Mouse (Mus musculus) embryo, embryonic 11.5 days (tissue): ENCODE measurements around the gene Sdc3.

Source experiments
- DNase-seq: peaks from one replicate; pipeline ENCODE4 v3.0.0-alpha.2; 2012; ENCODE audit warnings: low read depth, low spot score

The Sdc3 gene

DNA sequence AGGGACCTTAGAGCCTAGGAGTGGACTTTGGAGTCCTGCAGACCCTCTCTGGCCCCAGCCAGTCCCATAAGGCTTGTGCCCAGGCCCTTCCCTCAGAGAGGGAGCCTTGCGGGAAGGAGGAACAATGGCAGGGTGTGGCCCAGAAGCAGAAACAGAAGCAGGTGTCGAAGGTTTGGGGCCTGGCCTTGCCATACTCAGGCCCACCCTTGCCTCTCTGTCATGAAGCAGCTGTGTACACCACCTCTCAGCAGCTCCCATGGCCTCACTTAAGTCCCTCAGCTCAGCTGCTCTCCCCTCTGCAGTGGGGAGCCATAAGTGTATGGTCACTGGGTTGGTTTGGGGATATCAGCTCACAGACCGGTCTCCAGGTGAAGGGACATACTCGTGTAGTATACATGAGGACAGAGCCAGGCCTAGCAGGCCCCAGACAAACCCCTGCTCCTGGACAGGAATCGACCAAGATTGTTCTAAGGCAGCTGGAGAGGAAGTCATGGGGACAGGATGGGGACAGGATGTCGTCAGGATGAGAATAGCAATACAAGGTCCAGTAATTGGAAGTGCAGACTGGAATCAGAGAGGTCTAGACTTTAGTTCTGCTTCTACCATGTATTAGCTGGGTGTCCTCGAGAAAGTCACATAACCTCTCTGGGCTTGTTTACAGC lies 28.4 kb downstream of the Sdc3 start:
- DNase-seq: no peak

DNA sequence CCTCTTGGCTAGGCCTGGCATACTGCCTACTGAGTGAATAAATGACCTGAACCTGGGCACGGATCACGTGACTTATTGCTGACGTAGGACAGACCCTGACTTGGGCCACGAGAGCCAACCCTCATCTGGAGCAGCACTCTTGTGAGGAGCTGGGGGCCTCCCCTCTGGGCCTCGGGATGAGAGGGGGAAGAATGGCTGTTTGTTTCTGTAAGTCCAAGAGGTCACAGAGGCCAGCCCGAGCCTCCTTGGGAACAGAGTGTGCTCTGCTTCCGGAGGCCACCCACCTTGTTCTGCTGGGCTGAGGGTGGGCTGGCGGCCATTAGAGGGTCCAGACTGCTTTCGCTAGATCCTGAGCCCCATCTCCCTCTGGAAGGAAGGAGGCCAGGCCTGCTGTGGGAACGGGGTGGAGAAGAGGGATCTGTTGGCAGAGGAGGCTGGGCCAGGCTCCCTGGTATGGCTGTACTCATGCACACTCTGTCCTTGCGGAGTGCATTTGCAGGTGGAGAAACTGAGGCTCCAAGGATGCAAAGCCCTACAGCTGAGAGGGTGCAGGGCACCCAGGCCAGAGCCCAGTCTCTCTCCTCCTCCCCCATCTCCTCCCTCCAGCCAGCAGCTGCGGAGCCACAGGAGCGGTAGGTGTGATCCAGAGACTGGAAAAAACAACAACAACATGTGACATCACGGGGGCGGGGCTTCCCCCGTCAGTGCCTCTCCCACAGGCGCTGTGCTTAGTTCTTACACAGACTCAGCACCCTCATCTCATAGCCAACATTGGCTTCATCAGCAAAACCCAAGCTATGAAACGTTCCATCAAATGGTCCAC lies 36.7 kb downstream of the Sdc3 start:
- no peak for DNase-seq

DNA sequence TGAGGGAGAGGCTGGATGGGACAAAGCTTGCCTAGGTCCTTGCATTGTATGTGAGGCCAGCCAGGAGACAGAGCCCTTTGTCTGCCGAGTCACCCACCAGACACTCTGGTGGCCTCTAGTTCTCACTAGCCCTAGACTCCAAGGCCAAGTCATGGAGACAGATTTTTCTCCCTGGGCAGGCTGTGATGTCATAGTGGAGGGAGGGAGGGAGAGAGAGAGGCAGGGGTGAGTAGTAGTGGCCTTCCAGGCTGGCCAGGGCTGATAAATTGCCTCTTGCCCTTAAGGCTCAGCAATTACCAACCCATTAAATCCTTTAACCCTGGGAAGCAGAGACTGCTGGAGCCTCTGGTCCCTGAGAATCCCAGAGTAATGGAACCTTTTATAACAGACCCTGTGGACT lies 41.8 kb downstream of the Sdc3 start:
- no peak for DNase-seq

DNA sequence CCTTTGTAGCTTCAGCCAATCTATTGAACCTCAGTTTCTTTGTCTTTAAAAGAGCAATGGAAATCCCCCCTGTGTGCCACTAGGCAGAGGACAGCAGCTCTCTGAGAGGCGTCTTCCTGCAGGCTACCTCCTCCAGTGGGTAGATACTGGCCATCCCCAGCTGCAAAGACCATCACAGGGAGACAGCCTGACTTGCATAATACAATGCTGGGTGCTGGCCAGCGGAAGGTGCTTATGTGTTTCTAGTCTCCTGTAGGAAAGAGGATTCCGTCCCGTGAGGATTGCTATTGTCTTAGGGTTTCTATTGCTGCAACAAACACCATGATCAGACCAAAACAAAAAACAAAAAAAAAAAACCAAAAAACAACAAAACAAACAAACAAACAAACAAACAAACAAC lies 43.2 kb downstream of the Sdc3 start:
- DNase-seq: no peak

DNA sequence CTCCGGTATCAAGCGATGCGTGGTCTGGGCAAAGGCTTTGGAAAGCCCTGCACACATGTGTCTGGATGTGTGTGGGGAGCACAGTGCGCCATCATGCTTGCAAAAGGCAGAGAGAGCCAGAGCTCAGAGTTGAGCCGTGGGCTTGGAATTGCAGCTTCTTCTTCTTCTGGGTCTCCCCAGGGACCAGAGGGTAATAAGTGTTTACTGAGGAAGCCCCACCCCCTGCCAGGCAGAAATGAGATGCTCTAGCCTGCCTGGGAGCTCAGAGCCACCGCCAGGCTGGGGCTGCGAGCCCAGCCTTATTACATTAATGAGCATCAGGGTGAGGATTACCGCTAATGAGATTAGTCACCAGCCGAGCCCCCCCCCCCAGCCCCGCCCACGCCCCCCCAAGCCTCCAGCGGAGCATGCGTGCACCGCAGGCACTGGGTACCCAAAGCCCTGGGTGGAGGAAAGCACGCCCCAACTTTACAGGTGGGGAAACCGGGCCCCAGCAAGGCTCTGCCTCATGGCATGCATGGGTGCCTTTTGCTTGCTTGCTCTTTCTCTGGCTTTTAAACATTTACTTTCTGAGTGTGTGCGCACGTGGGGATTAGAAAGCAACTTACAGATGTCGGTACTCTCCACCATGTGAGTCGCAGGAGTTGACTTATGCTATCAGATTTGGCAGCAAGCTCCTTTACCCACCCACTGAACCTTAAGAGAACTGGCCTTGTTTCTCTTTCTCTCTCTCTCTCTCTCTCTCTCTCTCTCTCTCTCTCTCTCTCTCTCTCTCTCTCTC lies 44.1 kb downstream of the Sdc3 start:
- DNase-seq: no peak

DNA sequence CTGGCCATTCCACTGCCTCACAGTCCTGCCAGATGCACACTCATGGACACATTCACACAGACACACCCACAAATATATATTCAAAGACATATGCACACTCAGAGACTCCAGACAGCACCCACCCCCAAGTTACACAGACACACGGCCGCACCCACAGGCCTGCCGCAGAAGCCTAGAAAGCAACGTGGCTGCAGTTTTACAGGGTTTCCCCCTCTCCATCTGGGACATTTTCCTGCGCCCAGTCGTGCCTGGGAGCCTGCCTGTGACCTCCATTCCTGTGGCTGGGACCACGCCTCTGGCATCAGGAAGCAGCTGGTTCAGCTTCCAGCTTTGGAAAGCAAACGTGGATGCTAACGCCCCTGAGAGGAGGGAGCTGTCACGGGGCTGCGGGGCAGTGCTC lies 46.2 kb downstream of the Sdc3 start:
- DNase-seq: no peak

DNA sequence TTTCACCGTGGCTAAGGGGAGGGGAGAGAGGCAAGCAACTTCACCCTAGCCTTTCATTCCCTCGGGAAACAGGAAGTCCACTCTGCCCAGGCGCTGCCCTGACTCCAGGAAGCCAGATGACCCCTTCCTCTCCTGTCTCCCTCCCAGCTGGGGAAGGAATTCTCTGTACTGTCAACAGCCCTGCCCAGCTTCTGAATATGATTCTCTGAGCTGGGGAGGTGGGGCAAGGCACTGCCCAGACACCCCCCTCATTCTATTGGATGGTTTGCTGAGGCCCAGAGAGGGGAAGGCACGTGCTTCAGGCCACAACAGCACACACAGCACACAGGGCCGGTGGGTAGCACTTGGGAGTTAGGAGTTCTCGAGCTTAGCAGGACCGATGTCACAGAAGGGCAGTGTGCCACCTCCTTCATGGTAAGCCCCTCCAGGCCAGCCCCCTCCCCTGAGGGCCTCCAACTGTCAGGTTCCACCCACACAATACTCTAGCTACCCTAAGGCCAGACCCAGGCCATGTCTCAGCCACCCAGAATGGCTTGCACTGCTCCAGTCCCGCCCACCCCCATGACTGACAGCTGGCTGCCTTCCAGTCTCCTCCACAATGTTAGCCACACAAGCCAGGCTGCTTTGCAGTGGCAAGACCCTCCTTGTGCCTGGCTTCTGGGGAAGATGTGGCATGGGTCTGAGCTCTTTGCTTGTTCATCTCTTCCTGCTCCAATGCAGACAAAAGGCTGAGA lies 48.9 kb downstream of the Sdc3 start:
- no peak for DNase-seq

DNA sequence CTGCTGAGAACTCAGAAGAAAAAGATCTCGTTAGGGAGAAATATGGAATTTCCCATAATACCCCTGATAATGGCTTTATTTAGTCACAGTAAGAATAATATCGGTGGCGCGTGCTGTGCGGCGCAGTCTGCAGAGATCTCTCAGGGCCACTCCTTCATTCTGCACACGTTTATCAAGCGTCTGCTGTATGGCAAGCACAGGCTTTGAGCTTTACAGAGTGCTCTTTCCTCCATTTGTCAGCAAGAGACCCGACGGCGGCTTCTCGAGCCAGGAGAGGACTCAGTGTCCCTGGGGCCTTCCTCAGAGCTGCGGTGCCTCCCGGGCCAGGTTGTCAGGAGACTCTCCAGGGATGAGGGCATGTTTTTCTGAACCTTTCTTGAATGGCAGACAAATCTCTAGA lies 56.5 kb downstream of the Sdc3 start:
- DNase-seq: no peak

DNA sequence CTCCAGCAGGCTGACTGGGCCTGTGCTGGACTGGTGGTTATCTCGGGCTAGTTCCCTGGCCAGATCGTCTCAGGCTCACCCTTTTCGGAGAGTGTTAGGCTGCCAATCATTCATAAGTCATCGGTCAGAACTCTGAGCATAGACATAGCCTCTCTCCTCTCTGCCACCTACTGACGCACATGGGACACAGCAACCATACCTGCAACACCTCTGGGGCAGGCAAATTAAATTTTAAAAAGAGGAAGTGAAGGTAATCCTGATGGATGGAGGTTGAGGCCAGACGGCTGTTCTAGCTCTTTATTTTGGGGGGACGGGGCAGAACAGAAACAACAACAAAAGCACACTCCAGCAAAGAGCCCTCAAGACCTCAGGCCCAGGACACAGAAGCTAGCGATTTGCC lies 65.3 kb downstream of the Sdc3 start:
- no peak for DNase-seq

DNA sequence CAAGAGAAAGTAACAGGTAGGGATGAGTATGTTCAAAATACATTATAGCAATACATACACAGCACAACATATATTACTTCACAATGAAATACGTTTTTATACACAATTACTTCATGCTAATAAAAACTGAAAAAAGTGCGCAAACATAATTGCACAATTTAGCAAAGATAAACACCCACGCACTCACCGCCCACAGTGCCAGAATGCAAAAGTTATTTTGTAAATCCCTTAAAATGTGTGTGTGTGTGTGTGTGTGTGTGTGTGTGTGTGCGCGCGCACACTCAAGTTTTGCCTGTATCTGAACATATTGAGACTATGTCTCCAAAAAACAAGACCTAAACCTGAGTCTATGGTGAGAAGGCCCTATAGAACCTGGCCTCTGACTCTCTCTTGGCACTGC lies 66.5 kb downstream of the Sdc3 start:
- no peak for DNase-seq

DNA sequence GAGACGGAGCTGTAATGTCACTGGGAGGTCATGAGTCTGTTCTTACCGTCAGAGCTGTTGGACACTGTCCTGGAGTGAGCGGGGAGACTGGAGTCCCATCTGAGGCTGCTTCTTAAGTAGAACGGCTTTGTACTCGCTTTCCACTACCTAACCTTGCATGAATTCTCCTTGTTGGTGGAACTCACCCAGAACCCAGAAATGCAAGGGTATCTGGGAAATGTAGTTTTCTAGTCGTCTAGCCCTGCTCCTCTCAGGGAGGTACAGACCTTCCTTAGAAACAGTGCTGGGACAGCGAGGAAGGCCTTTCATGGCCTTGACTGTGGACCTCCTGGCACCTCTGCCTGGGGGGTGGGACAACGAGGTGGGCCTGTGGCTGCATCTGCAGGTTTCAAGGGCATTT lies 67.1 kb downstream of the Sdc3 start:
- DNase-seq: no peak

DNA sequence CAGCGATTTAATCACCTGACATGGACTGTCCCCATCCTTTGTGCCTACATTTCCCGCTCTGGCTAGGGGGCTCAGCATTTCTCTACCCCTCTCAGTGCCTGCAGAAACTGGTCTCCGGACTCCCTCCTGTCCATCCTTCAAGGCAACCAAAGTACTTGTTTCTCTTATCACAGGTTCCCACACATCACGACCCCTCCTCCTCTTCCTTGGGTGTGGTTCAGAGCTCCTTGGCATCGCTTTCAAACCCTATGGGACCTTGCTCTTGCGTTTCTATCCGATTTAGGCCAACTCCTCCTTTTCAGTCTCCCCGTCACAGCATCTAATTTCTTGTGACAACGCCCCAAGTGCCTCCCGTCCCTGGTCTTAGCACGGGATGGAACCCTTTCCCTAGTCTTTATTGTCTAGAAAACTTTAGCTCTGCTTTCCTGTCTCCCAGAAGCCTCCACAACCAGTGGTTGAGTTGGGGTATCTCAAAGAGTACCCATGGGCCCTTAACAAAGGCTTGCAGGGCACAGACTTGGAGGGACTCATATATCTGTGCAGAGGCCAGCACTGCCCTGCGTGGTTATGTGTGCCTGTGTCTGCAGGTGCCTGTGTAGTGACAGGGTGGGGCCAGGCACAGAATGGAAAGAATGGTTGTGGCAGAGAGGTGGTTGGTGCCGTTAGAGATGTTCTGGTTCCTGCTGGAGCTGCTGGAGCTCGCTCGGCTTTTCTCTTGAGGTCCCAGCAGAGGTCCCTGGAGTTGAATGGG lies 68.7 kb downstream of the Sdc3 start:
- DNase-seq: no peak

DNA sequence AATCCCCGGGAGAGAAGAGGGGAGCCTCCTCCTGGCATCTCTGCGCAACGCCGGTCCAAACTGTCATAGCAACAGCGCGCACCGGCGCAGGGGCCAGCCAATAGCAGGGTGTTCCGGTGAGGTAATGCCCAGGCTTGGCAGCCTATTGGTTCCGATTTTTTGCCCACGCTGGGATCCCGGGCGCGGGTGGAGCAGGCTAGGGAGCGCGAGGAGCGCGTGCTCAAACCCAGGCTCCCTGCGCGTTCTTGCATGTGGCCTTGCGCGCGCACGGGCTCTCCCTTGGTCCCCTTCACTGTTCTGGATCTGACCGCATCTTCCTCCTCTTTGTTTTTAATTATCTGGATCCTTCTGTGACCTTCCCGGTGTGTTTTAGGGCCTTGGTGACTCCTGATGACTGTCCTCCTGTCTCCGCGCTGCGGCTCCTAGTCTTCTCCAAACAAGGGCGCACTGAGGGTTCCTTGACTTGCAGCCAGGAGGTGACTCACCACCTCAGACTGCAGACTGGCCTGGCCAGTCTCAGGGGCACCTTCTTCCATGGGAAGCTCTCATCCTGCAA lies 69.4 kb downstream of the Sdc3 start:
- no peak for DNase-seq

DNA sequence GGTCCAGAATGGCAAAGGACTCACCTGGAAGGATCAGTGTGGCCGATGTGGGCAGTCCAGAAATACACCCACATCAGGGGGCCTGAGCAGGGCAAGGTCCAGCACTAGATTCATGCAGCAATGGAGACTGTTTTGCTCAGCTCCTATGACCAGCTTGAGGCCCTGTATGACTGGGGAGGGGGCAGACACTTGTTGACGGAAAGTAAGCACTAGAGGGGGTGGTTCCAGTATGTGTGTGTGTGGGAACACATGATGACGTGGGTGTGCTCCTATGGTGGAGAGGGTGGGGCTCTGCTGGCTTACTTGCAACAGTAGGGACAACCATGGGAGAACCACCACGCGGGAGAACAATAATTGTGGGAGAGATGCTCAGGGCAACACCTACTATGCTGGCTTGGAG lies 70.2 kb downstream of the Sdc3 start:
- DNase-seq: no peak

DNA sequence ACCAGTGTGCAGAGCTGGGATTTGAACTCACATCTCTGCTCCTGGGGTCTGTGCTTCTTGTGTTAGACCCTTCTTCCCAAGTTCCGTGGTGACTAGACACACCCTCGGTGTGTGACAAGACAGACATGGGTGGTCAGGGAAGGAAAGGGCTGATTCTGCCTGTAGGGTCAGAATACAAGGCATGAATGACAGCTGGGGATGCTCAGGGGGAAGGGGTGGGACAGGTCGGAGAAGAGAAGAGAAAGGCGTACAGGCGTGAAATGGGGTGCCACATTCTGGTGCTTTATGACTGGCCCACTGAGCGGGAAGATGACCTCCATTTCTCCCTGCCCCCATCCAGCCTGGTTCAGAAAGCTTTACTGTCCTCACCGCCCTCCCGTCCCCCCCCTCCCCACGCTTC lies 73.1 kb downstream of the Sdc3 start:
- DNase-seq: no peak

DNA sequence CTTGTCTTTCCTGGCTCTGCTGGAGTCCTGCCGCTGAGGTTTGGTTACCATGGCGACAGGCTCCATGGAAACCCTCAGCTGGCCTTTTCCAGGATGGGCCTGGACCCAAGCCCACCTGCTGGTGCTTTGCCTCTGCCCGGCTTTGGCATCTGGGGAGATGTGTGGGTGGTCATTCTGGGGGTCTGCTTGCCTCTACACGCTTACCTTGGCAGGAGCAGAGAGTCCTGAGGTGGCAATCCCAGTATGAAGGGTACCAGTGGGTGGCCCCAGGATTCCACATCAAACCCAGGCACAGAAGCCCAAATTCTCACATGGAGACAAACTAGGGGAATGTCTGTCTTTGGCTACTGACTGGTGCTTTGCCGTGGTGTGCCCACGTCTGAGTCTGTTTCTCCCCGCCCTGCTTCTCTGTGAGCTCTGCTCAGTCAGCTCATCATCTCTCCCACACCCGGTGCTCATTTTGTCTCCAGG lies 73.6 kb downstream of the Sdc3 start:
- peak; percentile 67 for DNase-seq

DNA sequence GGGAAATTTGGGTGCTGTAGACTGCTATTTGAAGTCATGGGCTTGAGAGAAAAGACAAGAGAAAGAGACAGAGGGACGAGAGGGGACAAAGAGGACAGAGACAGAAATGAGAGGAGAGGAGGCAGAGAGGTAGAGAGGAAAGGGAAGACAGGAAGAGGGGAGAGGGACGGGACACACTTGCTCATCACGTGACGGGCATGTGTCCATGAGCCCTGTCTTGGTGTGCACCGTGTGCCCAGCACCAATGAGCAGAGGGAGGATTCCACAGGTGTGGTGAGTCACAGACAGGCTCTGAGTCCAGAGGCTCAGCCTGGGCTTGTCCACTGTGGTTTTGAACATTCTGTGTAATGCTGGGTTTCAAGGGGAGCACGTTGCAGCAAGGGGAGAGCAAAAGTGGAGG lies 75.6 kb downstream of the Sdc3 start:
- DNase-seq: no peak

DNA sequence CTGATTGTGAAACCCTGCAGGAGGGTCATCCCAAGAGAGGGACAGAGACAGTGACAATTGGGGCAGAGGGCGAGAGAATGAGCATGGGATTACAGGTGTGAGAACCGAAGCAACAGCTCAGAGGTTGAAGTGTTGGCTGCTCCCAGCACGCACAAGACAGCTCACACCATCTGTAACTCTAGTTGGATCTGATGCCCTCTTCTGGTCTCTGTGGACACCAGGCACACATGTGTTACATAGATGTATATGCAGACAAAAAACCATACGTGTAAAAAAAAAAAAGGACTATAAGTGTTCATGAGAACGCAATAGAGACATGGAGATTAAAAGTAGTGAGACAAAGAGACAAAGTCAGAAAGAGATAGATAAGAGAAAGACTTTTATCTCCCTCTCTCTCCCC lies 76.5 kb downstream of the Sdc3 start:
- no peak for DNase-seq

DNA sequence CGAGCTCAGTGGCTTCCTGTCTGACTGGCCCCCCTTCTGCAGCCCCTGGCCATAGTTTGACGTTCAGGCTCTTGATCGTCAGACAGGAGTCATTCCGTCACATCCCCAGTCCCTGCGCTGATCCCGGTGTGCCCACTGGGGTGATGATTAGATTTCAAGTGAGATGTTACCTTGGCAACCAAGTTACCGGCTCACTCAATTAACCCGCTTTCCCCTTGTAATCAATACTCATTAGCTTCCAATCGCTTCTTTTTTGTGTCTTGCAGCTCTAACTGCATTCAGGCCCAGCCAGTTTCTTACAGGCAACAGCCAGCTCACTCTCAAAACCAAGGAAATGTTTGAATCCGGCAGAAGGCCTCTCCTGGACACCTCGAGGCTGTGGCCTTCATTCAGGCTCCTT lies 80.1 kb downstream of the Sdc3 start:
- no peak for DNase-seq

DNA sequence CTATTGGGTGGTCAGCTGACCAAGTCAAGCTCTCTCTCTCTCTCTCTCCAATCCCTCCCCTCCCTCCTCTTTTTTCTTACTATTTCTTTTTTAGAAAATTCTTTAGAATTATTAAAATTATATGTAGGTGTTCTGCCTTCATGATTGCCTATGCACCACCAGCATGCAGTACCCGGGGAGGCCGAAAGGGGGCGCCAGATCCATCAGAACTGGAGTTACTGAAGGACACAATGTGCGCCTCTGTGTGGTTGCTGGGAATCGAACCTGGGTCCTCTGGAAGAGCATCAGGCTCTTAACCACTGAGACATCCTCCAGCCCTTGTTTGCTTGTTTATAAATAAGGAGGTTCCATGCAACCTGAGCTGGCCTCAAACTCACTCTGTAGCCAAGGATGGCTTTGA lies 81.1 kb downstream of the Sdc3 start:
- DNase-seq: no peak

DNA sequence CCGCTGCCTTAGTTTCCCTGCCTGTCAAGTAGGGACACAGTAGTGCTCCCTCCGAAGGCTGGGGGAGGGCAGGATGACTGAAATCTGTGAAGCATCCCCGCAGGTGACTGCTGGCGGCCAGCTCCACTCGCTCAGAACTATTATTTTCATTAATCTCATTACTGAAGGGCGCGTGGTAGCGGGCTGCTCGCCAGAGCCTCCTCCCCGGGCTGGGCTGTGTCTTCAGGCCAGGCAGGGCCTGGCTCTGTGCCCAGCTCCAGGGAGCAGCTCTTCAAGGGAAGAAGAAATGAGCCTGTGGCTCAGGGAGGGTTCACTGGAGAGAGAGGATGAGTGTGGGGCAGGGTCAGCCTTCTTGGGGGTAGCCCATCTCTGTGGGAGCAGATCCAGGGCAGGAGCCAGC lies 82.3 kb downstream of the Sdc3 start:
- DNase-seq: no peak
